Mouse (Mus musculus): ENCODE data around the gene Zbtb38.

The Zbtb38 gene

DNA sequence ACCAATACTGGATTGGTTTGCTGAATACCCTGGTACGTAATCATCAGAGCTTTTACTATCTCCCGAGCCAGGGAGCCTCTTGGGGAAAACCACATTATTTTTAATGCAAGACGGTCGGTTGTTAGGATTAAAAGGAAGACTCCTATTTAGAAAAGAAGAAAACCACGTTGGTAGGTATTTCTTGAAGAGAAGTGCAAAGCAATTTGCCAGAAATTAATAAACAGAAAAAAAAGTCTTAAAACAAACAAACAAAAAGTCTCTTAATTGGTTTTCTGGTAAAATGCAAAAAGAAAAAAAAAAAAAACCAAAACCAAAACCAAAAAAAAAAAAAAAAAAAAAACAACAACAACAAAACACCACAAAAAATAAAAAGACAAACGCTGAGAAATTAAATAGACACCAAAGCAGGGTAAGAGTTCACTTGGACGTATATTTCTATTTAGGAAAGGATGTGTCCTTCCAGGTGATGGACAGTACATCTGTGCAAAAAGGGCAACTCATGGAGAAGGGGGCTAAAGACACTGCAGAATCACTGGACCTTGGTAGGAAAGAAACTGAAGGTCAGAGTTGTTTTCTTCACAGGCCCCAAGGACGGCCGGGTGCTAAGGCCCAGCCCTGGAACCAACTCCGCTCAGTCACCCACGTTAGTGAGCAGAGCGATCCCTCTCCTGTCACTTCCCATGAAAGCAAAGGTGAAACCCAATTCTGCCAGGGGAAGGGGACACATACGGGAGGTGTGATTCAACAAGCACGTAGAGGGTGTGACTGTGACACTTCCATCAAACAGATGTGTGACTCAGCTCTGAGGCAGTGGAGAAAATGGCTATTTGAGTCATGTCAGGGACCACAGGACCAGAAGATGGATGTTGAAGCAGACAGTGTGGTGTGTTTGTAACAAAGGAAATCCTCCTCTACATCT lies 38.9 kb downstream of the Zbtb38 start:
- DNase-seq (ENCODE audit: low spot score in 2 of 2) = no peak

DNA sequence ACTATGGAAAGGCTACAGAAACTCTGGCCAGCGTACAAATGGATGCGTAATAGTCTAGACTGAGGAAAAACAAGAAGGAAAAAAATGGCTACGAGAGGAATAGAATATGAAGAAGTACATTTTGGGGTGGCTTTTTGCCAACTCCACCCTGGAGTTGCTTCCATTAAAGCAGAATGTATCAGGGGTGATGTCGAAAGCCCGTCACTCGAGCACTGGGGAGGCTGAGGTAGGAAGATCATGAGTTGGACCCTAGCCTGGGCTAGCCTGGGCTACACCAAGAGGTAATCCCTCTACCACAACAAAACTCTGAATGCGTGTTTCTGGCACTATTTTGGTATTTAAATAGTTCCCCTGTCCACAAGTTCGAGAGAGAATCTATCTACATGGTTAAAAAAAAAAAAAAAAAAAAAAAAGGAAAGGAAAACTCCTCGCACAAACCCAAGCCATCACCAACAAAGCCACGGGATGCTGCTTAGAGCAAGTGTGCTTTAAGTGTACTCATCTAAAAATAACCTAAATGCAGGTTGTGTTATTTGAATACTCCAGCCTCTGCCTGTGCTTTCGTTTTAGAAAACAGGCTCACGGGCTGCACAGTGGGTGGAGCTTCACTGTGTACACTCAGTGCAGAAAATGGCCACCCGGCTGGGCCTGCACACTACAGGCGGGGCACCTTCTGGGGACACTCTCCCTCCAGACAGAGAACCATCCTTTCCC lies 39.7 kb downstream of the Zbtb38 start:
- DNase-seq (ENCODE audit: low spot score in 2 of 2) = no peak

DNA sequence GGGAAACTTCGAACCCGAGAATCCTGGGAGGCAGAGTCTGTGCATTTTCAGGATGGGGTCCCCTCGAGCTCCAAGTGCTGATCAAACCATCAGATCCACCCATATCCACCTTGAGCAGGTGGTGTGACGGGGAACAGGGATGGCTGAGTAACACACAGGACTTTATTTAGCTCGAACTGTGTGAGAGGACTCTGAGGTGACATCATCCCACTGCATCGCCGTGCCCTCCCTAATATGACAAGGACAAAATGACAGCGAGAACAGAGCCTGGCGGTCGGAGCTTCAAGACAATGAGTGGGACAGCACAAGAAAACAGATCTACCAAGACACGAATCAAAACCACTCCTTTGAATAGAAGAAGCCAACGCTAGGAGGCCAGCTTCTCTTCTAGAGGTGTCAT lies 40.6 kb downstream of the Zbtb38 start:
- no peak for DNase-seq (ENCODE audit: low spot score in 2 of 2)

DNA sequence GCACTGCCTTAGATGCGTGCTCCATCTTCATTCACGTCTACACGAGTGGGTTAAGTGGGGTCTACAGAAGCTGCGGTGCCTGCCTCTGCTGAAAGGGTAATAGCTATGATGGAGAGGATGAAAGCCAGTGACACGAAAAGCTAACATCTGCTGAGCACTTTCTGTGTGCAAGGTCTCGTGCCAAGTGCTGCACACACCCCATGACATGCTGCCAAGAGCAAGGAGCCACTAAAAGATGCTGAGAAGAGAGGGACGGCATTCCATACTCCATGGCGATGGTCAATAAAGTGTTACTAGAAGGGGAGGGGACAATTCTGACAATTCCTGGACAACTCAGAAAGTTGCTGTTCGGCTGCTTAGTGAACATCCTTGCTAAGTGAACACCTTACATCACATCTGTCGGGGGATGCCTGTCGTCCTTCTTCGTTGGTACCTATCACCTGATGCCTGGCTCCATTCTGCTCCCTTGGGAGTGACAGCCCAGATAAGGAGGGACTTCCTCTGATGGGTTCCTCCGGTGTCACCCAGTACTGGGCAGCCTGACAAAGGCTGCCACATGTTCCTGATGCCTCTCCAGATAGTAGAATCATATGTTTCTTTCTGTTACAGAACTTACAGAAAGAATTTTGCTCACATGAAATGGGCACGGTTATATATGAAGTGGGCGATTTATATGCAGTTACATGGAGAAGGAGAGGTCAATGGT lies 42.2 kb downstream of the Zbtb38 start:
- no peak for DNase-seq (ENCODE audit: low spot score in 2 of 2)

DNA sequence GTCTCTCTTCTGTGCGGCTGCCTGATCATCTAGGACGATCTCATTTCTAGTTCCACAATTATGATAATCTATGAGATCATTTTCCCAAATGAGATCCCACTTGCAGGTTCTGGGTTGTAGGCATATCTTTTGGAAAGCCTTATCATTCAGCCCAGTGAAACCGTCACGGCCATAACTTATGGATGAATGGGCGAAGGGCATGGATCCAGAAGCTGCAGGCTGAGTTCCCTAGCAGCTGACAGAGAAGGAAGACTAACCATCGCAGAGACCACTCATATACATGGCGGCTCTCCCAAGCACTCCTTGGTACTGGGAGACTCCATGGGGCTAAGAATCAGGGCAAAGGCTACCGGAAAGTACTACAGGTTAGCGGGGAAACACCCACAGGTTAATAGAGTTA lies 43.7 kb downstream of the Zbtb38 start:
- no peak for DNase-seq (ENCODE audit: low spot score in 2 of 2)

DNA sequence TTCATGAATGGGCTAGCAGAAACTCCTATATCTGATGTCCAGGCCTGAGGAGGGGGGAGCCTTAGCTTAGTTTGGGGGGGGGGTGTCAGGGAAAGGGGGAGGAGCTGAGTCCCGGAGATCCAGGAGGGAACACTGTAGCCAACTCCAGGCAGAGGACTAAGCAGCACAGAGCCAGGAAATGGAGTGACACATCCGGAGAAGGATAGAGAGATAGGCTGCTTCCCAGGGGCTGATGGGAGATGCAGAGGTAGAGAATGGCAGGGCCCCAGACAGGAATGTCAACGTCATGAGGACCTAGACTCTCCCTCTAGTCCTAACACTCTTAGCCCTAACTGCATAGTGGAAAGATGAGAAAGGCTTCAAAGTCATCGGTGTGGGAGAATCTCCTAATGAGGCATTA lies 44.7 kb downstream of the Zbtb38 start:
- no peak for DNase-seq (ENCODE audit: low spot score in 2 of 2)

DNA sequence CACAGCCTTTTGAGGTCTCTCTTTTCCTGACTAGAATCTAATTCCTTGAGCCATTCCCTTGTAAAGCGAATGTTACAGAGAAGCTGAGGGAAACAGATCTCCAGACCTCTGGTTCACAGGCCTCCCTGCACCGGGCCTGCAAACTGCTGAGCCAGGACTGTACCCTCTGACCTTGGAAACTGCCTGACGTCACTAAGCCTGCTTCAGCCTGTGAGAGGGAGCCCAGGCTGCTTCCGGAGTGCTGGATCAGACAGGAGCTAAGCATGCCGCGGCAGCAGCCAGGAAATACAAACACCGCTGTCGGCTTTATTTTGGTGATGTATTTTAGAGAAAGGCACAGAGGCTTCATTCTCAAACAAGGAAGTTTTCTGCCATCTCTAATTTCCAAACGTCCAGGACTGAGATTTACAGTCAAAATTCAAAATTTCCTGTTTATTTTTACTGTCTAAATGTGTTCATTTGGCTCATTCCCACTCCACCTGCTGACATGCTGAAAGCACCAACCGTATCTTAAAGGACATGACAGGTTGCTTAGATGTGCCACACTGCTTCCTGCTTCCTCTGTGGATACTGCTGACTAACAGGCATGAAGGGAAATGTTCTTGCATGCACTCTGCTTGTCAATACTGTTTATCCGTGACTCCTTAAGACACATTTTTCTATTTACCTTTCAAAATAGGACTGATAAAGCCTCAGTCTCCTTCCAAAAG lies 46.9 kb downstream of the Zbtb38 start:
- no peak for DNase-seq (ENCODE audit: low spot score in 2 of 2)

DNA sequence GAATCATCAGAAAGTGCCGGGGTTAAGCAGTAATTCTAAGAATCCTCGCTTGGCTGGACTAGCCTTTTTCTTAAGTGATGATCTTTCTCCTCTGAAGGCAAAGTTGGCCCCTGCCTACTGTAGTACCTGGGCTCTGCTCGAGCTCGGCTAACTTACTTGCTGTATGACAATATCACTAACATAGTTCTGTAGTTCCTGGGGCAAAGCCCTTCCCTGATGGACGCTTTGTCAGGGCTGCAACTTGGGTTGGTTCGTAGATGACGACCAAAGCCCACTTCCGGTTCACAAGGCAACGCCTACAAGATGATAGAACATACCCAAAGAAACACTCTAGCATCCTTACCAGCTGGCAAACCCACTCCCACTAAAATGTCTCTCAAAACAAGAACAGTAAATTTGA lies 47.7 kb downstream of the Zbtb38 start:
- DNase-seq (ENCODE audit: low spot score in 2 of 2) = no peak

DNA sequence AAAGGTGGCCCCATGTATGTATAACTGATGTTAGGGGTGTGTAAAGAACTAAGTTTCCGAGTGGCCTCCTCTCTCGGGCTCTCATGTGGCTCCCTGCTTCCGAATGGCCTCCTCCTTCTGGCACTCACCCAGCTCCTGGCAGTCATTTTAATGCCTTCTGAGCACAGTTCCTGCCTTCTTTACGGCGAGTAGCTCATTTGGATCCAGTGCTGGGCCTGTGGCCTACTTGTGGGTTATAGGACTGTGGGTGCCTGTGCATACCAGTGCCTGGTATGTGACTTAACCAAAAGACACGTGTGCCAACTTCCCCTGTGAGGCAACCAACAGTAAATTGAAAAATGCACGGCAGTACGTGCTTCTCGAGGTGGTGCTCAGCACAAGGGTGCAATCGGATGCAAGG lies 50.7 kb downstream of the Zbtb38 start:
- DNase-seq (ENCODE audit: low spot score in 2 of 2) = no peak

DNA sequence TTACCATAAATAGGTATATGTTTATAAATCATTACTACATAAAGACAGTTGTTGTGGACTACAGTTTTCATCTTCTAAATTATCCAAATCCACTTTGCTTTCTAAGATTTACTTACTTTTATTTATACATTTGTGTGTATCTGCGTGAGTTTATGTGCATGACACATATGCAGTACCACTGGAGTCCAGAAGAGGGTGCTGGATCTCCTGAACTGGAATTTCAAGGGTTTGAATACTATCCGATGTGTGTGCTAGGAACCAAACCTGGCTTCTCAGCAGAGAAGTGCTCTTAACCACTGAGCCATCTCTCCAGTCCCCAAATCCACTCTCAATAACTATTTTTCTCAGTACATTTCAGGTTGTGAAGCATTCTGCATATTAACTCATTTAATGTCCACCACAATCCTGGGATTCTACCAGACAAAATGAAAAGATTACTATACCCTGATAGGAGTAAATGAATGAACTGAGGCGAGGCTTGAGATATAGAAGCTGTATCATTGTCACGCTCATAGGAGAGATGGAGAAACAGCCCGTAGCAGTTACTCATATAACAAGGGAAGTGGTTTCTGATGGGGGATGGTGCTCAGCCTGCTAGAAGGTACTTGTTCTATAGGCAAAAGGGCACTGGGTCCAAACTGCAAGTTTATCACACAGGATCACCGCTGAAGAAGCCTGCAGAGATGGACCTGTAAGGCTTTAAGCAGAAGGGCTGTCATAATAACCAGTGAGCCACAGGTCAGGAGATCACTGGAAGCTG lies 53.2 kb downstream of the Zbtb38 start:
- no peak for DNase-seq (ENCODE audit: low spot score in 2 of 2)

DNA sequence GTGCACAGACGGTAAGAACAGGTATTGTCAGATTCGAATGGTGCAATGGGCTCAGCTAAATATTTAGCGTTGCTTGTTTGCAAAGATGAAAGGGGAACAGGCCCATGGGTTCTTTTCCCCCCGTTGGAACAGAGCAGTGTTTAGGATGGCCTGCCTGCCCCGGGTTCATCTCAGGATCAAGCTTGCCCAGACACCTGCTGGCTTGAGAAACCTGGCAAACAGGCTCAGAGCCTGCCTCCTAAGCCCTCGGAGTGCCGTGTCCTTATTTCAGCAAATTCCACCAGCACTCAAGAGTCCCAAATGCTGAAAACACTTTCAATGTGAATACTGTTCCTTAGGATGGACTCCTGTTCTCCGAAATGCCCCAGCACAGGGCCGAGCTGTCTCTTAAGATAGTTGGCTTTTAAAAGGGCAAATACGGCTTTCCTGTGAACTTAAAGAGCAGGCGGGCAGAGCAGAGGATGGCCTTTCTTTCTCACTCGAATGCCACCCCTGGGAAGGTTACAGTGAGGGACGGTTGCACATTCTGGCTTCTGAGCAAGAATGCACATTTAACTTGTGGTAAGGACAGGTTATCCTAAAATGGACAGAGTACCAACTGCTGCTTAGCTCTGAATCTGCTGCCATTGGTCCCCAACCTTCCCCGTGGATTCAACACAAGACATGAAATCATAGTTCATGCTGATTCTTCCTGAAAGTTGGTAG lies 55.7 kb downstream of the Zbtb38 start:
- no peak for DNase-seq (ENCODE audit: low spot score in 2 of 2)

DNA sequence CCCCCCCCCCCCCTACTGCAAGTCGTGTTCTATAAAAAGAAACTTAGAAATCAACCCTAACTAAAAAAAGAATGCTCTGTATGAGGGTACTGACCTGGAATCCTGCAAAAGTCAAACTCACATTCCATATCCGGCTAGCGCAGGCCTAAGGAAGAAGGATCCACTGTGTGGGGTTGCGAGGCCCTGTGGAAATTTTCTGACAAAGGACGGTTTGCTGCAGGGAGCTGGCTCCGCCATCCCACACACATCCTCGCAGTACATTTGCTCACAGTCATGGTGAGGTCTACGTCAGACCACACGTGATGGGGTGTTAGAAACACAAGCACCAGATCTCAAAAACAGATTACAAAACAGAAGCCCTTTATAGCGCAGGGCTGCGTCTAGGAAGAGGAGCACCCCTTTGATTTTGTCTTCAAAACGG lies 56.5 kb downstream of the Zbtb38 start:
- DNase-seq (ENCODE audit: low spot score in 2 of 2) = peak; percentile 68 to 88

DNA sequence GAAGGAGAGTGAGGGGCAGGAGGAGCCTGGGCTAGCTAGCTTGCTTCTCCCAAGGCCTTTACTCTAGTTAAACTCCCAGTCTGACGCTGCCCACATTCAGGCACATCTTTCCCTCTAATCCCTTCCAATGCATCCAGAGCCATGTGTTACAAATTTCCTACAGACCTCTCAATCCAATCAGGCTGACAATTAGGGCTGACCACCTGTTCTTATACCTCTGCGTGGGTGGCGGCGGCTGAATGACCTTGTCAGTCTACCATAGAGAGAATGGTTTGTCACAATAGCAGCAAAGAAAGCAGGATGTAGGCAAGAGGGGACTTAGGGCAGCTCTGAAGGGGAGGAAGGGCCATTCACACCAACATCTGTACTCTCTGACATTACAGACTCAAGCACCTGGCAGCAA lies 62.2 kb downstream of the Zbtb38 start:
- DNase-seq (ENCODE audit: low spot score in 2 of 2) = no peak

DNA sequence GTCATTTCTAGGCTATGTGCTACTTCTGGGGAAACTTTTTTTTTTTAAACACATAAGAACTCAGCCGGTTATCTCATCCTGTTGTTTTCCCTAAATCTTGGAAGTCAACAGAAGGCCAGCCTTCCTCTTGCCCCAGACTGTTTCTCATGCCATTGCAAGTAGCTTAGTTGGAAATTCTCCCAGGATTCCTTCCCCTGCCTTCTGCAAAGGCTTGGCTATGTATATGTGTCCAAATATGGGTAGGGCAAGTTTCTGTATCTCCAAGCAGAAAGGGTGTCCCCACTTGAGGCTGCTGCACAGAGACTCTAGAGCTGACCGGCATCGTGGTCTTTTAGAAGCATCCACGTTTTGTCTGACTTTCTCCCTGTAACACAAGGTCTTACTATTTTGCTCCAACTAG lies 63.6 kb downstream of the Zbtb38 start:
- DNase-seq (ENCODE audit: low spot score in 2 of 2) = no peak

DNA sequence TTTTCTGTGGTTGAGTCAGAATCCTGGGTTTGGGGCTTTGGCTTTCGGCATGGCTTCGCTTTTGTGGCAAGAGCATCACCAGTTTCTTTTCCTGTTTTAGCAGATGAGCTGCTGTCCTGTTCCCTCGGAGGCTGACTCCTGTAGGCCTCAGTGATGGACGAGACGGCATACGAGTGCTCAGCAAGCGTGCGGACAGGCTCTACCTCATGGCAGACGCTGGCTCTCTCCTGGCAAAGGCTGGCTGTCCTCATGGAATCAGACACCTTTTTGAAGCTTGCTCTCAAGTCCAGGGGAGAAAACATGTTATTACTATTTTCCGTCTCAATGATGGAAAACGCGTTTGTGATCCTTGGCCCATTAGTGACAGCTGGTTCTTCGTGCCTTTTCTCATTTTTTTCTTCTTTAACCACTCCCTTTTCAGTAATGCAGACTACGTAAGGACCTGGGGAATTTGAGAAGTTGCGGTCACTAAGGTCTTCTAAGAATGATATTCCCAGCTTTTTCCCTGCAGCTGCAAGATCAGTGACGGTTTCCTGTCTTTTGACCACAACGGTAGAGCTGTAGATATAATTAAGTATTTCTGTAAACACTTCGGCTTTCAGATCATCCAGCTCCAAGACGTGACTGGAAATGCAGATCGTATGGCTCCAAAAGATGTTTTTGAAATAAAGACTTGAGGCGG lies 64.3 kb downstream of the Zbtb38 start:
- no peak for DNase-seq (ENCODE audit: low spot score in 2 of 2)

DNA sequence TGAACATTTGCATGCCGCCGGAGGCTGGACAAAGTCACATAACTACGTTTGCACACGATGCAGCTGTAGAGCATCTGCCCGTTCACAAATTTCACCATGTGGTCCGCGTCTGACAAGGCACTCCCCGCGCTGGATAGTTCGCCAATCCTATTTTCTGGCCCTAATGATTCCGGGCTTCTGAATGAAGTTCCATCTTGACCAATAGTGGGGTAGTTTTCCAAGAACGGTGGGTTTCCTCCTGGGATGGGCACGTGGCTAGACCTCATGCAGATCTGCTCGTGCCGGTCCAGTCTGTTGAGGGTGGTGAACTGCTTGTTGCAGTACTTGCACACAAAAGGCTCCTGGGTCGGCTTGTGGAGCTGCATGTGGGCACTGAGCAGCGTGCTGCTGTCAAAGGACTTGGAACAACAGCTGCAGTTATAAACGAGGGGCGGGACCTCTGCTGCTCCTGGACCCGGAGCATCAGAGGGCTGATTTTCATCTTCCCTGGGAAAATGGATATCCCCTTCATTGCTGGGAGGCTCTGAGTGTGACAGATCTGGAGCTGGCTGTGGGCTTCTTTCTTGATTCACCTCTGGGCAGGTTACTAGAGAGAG lies 64.9 kb downstream of the Zbtb38 start:
- no peak for DNase-seq (ENCODE audit: low spot score in 2 of 2)

DNA sequence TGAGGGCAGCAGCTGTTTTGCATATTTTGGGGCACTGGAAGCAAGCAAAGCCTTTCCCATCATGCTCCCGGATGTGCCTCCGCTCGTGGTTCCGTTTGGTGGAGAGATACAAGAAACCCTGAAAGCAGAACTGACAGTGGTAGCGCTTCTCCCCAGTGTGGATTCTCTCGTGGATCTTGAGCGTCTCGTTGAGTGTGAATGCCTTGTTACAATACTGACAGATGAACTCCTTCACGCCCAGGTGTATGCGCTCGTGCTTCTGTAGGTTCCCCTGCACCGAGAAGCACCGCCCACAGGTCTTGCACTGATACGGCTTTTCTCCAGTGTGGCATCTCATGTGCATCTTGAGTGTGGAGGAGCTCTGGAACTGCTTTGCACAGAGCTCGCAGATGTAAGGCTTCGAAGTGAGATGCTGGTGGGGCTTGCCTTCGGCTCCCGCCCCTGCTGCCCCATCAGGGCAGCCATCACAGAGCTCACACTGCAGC lies 67.0 kb downstream of the Zbtb38 start:
- DNase-seq (ENCODE audit: low spot score in 2 of 2) = no peak

DNA sequence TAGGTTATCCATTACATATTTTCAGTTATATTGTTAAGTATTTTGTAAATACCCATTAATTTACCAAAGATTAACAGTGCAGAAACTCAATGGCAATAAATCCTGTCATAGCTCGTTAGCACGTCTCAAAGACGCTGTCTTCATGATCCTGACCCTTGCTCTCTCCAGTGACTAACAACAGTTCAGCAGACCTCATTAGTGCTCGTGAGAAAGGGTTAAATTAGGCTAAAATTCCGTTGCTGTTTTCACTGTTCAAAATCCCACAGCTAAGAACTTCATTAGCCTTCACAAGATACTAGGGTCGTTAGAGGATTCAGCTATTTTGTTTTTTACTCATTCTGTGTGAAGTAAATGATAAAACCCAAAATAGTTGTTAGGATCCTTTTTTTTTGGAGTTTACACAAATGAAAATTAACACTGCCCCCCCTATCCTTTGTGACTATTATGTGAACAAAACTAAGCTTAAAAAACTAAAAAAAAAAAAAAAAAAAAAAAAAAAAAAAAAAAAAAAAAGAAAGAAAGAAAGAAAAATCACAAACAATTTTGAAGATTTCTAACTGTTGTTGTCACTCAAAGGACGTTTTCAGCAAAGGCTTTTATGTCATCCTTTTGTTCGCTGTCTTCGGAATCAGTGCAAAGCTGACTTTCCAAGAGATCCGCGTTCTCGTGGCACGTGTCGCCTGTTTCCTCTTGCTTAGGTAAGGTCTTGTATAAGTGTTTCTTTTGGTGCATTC lies 67.6 kb downstream of the Zbtb38 start:
- no peak for DNase-seq (ENCODE audit: low spot score in 2 of 2)

Data from right cerebral cortex, postnatal 36 days (tissue).